Mouse (Mus musculus): ENCODE results near the gene Med16. TPM values are rescaled to one million over a fixed set of nuclear protein-coding genes. Genes with fewer than 3 reads are reported as not detected.
A peak's percentile ranks its signal among the peaks of the same experiment; 100 is the strongest.

Gene Med16
- polyA plus RNA-seq, 1 experiment from 2014 or later, result 34.8 TPM

DNA sequence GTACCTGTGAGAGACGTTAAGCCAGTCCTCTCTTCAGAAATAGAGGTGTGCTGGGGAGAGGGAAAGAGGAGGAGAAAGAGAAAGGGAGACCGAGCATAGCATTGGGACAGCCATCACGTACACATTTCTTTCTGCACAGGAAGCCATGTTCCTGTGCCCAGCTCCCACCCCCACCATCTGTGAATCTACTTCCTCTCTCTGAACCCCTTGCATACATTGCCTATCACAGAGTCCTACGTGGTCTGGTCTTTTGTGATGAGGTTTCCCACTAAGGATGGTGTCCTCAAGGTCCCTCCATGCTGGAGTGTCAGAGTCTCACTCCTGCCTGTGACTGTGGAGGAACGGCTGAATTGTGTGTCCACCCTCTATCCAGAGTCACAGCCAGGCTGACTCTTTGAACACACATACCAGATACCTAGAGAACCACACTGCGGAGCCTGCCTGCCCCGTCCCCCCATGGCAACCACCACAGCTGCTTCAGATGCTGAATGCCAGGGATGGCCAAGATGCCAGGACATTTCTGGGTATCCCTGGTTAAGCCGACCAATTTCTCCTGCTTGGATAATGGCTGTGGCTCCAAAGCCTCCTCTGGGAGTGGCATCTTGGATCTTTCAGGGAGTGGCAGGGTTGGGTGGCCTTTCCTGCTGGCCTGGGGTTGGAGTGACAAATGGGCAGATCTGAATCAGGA, 58.6 kb downstream of the Med16 start:
- no peak for ATAC-seq (replicated peaks; ENCODE audit: insufficient number of reproducible peaks, insufficient read depth, low FRiP score, low read depth)
- no peaks in the 10 kb centered on the region for H3K36me3 ChIP-seq
- H3K4me3 ChIP-seq, result no peak overlapping the region
- no peaks in the 10 kb centered on the region for H3K9me3 ChIP-seq (replicated peaks)
- no peak overlapping the region for H3K9ac ChIP-seq
- 67% methylated on average over 8 of the region's 8 CpGs for WGBS
- peak overlapping the region; percentile 28; the same call in 1 of the 2 replicates for H3K27ac ChIP-seq
- no peak overlapping the region for H3K4me2 ChIP-seq
- peaks cover 27% of the 10 kb centered on the region for H3K4me1 ChIP-seq (replicated peaks)
- H3K27me3 ChIP-seq, result no peaks in the 10 kb centered on the region

DNA sequence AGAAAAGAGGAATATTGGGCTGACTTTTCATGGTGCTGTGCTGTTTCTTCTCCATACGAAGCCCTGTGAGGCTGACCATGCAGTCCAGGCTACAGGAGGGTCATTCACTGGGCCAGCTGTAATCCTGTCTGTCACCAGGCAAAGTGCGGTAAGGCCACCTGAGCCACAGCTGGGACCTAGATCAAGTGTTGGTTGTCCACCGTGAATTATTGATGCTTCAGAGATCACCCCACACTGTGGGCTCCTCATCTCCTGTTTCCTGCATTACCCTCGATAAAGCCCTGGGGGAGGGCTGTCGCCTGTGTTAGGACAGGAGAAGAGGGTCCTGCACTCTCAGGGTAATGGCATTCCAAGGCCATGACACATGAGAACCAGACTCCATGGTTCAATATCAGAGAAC, 62.2 kb downstream of the Med16 start:
- Histone ChIP-seq H3K4me1 (replicated peaks) (peaks cover 27% of the 10 kb centered on the region), H3K4me3 (no peak overlapping the region), H3K27me3 (no peaks in the 10 kb centered on the region), H3K4me2 (no peak overlapping the region), H3K36me3 (no peaks in the 10 kb centered on the region), H3K27ac (no peak overlapping the region), H3K9me3 (replicated peaks) (no peaks in the 10 kb centered on the region), H3K9ac (no peak overlapping the region)
- ATAC-seq (replicated peaks; ENCODE audit: insufficient number of reproducible peaks, insufficient read depth, low FRiP score, low read depth), result no peak
- 53% methylated on average over 5 of the region's 5 CpGs for WGBS

Small RNA genes within 50 kb of the gene (microRNA-seq; reads per million reads assigned to microRNA genes)
- 1.1 reads per million for gene Mir6910

Other genes starting within 250 kb of the Med16 start
- gene Madcam1, start 244.4 kb downstream of the Med16 start, polyA plus RNA-seq (2015; fragmentation: Nextera tagmentation; extraction: Ambion mirVana), result 1.4 and 1.9 TPM in 2 replicates
- gene Tpgs1, start 239.6 kb downstream of the Med16 start, polyA plus RNA-seq (2015; fragmentation: Nextera tagmentation; extraction: Ambion mirVana), result 39.5 and 46.8 TPM in 2 replicates
- gene Cdc34, start 226.7 kb downstream of the Med16 start, polyA plus RNA-seq (2015; fragmentation: Nextera tagmentation; extraction: Ambion mirVana), result 86.7 and 98.4 TPM in 2 replicates
- gene Gzmm, start 219.9 kb downstream of the Med16 start, polyA plus RNA-seq (2015; fragmentation: Nextera tagmentation; extraction: Ambion mirVana), result 1.1 TPM in 2 replicates
- 998 and 1,017 TPM in 2 replicates for gene Bsg, start 204.4 kb downstream of the Med16 start, polyA plus RNA-seq (2015; fragmentation: Nextera tagmentation; extraction: Ambion mirVana)
- 0.08 and 0.09 TPM in 2 replicates for gene Hcn2, start 192.3 kb downstream of the Med16 start, polyA plus RNA-seq (2015; fragmentation: Nextera tagmentation; extraction: Ambion mirVana)
- 30.0 and 36.5 TPM in 2 replicates for gene Polrmt, start 162.3 kb downstream of the Med16 start, polyA plus RNA-seq (2015; fragmentation: Nextera tagmentation; extraction: Ambion mirVana)
- gene Fgf22, start 153.8 kb downstream of the Med16 start, polyA plus RNA-seq (2015; fragmentation: Nextera tagmentation; extraction: Ambion mirVana), result 0.06 and 0.16 TPM in 2 replicates
- 54.0 and 65.5 TPM in 2 replicates for gene Rnf126, start 142.0 kb downstream of the Med16 start, polyA plus RNA-seq (2015; fragmentation: Nextera tagmentation; extraction: Ambion mirVana)
- gene Fstl3, start 131.7 kb downstream of the Med16 start, polyA plus RNA-seq (2015; fragmentation: Nextera tagmentation; extraction: Ambion mirVana), result 29.0 and 30.9 TPM in 2 replicates
- 0.49 and 5.1 TPM in 2 replicates for gene Prss57, start 118.0 kb downstream of the Med16 start, polyA plus RNA-seq (2015; fragmentation: Nextera tagmentation; extraction: Ambion mirVana)
- 57.8 and 73.1 TPM in 2 replicates for gene Palm, start 115.4 kb downstream of the Med16 start, polyA plus RNA-seq (2015; fragmentation: Nextera tagmentation; extraction: Ambion mirVana)
- gene Misp, start 87.9 kb downstream of the Med16 start, polyA plus RNA-seq (2015; fragmentation: Nextera tagmentation; extraction: Ambion mirVana), result 0.81 and 1.3 TPM in 2 replicates
- 89.6 and 162 TPM in 2 replicates for gene Ptbp1, start 54.5 kb downstream of the Med16 start, polyA plus RNA-seq (2015; fragmentation: Nextera tagmentation; extraction: Ambion mirVana)
- gene Prtn3, start 34.4 kb downstream of the Med16 start, polyA plus RNA-seq (2015; fragmentation: Nextera tagmentation; extraction: Ambion mirVana), result 1.1 and 3.0 TPM in 2 replicates
- gene Plppr3, start 34.3 kb downstream of the Med16 start, polyA plus RNA-seq (2015; fragmentation: Nextera tagmentation; extraction: Ambion mirVana), result 8.6 and 15.3 TPM in 2 replicates
- gene Elane, start 22.7 kb downstream of the Med16 start, polyA plus RNA-seq (2015; fragmentation: Nextera tagmentation; extraction: Ambion mirVana), result 0.25 and 2.0 TPM in 2 replicates
- not detected in 2 replicates for gene Cfd, start 18.1 kb downstream of the Med16 start, polyA plus RNA-seq (2015; fragmentation: Nextera tagmentation; extraction: Ambion mirVana)
- gene Gm26602, start 1.9 kb upstream of the Med16 start, polyA plus RNA-seq (2015; fragmentation: Nextera tagmentation; extraction: Ambion mirVana), result 15.7 TPM in 1 of 2 replicates, not detected in the other
- gene Kiss1r, start 8.0 kb upstream of the Med16 start, polyA plus RNA-seq (2015; fragmentation: Nextera tagmentation; extraction: Ambion mirVana), result 0.34 and 0.51 TPM in 2 replicates
- gene R3hdm4, start 12.3 kb upstream of the Med16 start, polyA plus RNA-seq (2015; fragmentation: Nextera tagmentation; extraction: Ambion mirVana), result 95.2 and 118 TPM in 2 replicates
- 2.1 and 3.7 TPM in 2 replicates for gene Arid3a, start 18.1 kb upstream of the Med16 start, polyA plus RNA-seq (2015; fragmentation: Nextera tagmentation; extraction: Ambion mirVana)
- 56.7 and 66.6 TPM in 2 replicates for gene Wdr18, start 51.2 kb upstream of the Med16 start, polyA plus RNA-seq (2015; fragmentation: Nextera tagmentation; extraction: Ambion mirVana)
- gene Grin3b, start 61.8 kb upstream of the Med16 start, polyA plus RNA-seq (2015; fragmentation: Nextera tagmentation; extraction: Ambion mirVana), result 0.24 and 0.28 TPM in 2 replicates
- 16.2 and 19.6 TPM in 2 replicates for gene Tmem259, start 75.4 kb upstream of the Med16 start, polyA plus RNA-seq (2015; fragmentation: Nextera tagmentation; extraction: Ambion mirVana)
- gene Cnn2, start 79.7 kb upstream of the Med16 start, polyA plus RNA-seq (2015; fragmentation: Nextera tagmentation; extraction: Ambion mirVana), result 208 and 243 TPM in 2 replicates
- 2.1 and 3.9 TPM in 2 replicates for gene Abca7, start 87.6 kb upstream of the Med16 start, polyA plus RNA-seq (2015; fragmentation: Nextera tagmentation; extraction: Ambion mirVana)
- 4.7 and 14.4 TPM in 2 replicates for gene Arhgap45, start 107.7 kb upstream of the Med16 start, polyA plus RNA-seq (2015; fragmentation: Nextera tagmentation; extraction: Ambion mirVana)
- 115 and 136 TPM in 2 replicates for gene Polr2e, start 130.9 kb upstream of the Med16 start, polyA plus RNA-seq (2015; fragmentation: Nextera tagmentation; extraction: Ambion mirVana)
- 628 and 658 TPM in 2 replicates for gene Gpx4, start 138.2 kb upstream of the Med16 start, polyA plus RNA-seq (2015; fragmentation: Nextera tagmentation; extraction: Ambion mirVana)
- 8.3 and 13.9 TPM in 2 replicates for gene Sbno2, start 196.6 kb upstream of the Med16 start, polyA plus RNA-seq (2015; fragmentation: Nextera tagmentation; extraction: Ambion mirVana)
- 10.0 and 14.2 TPM in 2 replicates for gene Stk11, start 206.9 kb upstream of the Med16 start, polyA plus RNA-seq (2015; fragmentation: Nextera tagmentation; extraction: Ambion mirVana)
- 861 and 962 TPM in 2 replicates for gene Atp5d, start 229.7 kb upstream of the Med16 start, polyA plus RNA-seq (2015; fragmentation: Nextera tagmentation; extraction: Ambion mirVana)
- 1.7 and 2.9 TPM in 2 replicates for gene Cbarp, start 231.9 kb upstream of the Med16 start, polyA plus RNA-seq (2015; fragmentation: Nextera tagmentation; extraction: Ambion mirVana)
- gene Midn, start 239.3 kb upstream of the Med16 start, polyA plus RNA-seq (2015; fragmentation: Nextera tagmentation; extraction: Ambion mirVana), result 11.6 and 16.8 TPM in 2 replicates

Measured in heart, embryonic 15.5 days (tissue).